ENCODE assay signal across 15 mouse cellular contexts in the genomic region with DNA sequence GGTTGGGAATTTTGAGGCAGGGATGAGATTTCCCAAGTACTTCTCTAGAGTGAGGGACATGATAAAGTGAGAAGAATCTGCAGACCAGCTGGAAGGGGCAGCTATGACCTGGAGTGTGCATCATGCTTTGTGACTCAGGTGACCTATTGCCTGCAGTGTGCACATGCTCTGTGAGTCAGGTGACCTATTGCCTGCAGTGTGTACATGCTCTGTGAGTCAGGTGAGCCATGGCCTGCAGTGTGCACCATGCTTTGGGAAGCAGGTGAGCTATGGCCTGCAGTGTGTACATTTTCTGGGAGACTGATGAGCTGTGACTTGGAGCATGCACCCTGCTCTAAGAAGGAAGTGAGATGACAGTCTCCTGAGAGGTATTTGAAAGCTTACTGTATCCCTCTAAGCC. TPM values are rescaled to one million over a fixed set of nuclear protein-coding genes. Genes with fewer than 3 reads are reported as not detected.
"Had no signal": no experiment of that assay in that cellular context is flagged by ENCODE, and none has a peak within 500 bp of the region (broad histone marks: within the 10 kb centered on the region; RNA-seq: fewer than 3 reads in every experiment).

No protein-coding gene starts in this region.

- ATAC-seq: hindbrain, embryonic 16.5 days; midbrain, embryonic 13.5 days had no signal

- DNase-seq: kidney, adult 18-20 months; kidney, postnatal 10 days; kidney, postnatal 36 days; layer of hippocampus, postnatal 36 days; lung, embryonic 14.5 days; lung, postnatal 10 days; lung, postnatal 36 days; thymus, postnatal 25 days had no signal

- H3K27ac ChIP-seq: left cerebral cortex, adult 2 months; liver, embryonic 14.5 days; midbrain, embryonic 10.5 days; midbrain, embryonic 13.5 days had no signal

- H3K27me3 ChIP-seq: midbrain, embryonic 13.5 days had no signal

- H3K9ac ChIP-seq: liver, embryonic 14.5 days; lung, embryonic 14.5 days; midbrain, embryonic 13.5 days had no signal

- H3K4me2 ChIP-seq: lung, embryonic 14.5 days; midbrain, embryonic 13.5 days had no signal

- H3K9me3 ChIP-seq: midbrain, embryonic 10.5 days; midbrain, embryonic 13.5 days had no signal

- H3K4me3 ChIP-seq: left cerebral cortex, adult 2 months; midbrain, embryonic 10.5 days; midbrain, embryonic 13.5 days had no signal

- H3K36me3 ChIP-seq: midbrain, embryonic 10.5 days; midbrain, embryonic 13.5 days had no signal

- H3K4me1 ChIP-seq: midbrain, embryonic 10.5 days; midbrain, embryonic 13.5 days had no signal

RNA-seq across cellular contexts. Expression of gene Adamts16, which starts 33.1 kb away (rescaled TPM):
- total RNA-seq: megakaryocyte progenitor cell, adult 5-6 weeks had no signal
- polyA plus RNA-seq: small intestine, adult 2 months had no signal
